Mouse (Mus musculus) intestine, postnatal 0 days (tissue): Measurements from ENCODE around the gene Uchl4. TPM values are rescaled to one million over a fixed set of nuclear protein-coding genes. Genes with fewer than 3 reads are reported as not detected.
A peak's percentile ranks its signal among the peaks of the same experiment; 100 is the strongest.
"Not testable (repeated sequence)": the region's sequence is repeated elsewhere in the genome, so short reads cannot be mapped to it uniquely, and the experiment has no call there.

ENCODE experiments used
- ATAC-seq: fragments of 200-750 bp; cut with Nextera tagmentation; 2 replicates; pipeline ENCODE4 v1.8.0; 2017; ENCODE audit warnings: mild to moderate bottlenecking, moderate TSS enrichment, moderate library complexity
- H3K27ac ChIP-seq: fragments of 300-500 bp; sonication (generic); 2 replicates; pipeline ENCODE4 v1.5.1; 2014; ENCODE audit warnings: mild to moderate bottlenecking, low read depth, low read length, moderate library complexity
- H3K27me3 ChIP-seq: fragments of 300-500 bp; sonication (generic); replicated peaks from 2 replicates; pipeline ENCODE4 v1.6.1; 2014; ENCODE audit warnings: low read length, mixed read lengths; ENCODE audit not compliant: control insufficient read depth, insufficient read depth
- H3K36me3 ChIP-seq: fragments of 300-500 bp; sonication (generic); 2 replicates; pipeline ENCODE4 v1.6.1; 2014; ENCODE audit warnings: mild to moderate bottlenecking, moderate library complexity; ENCODE audit not compliant: control insufficient read depth, insufficient read depth
- H3K4me1 ChIP-seq: fragments of 300-500 bp; sonication (generic); replicated peaks from 2 replicates; pipeline ENCODE4 v1.6.1; 2014; ENCODE audit warnings: antibody characterized with exemption, low read length, mixed read lengths; ENCODE audit not compliant: control insufficient read depth, insufficient read depth
- H3K4me2 ChIP-seq: fragments of 300-500 bp; sonication (generic); replicated peaks from 2 replicates; pipeline ENCODE4 v1.6.1; 2014; ENCODE audit warnings: low read depth, mild to moderate bottlenecking, moderate library complexity
- H3K4me3 ChIP-seq: fragments of 300-500 bp; sonication (generic); 2 replicates; pipeline ENCODE4 v1.5.1; 2014; ENCODE audit warnings: low read depth, low read length
- H3K9ac ChIP-seq: fragments of 300-500 bp; sonication (generic); 2 replicates; pipeline ENCODE4 v1.6.1; 2014; ENCODE audit warnings: mild to moderate bottlenecking, low read depth, low read length
- H3K9me3 ChIP-seq: fragments of 300-500 bp; sonication (generic); 2 replicates; pipeline ENCODE4 v1.6.1; 2016; ENCODE audit warnings: mixed run types; ENCODE audit not compliant: control insufficient read depth
- CTCF ChIP-seq: sonication (generic); IDR thresholded peaks from 2 replicates; pipeline ENCODE4 v1.5.1; 2016; ENCODE audit warnings: low read depth, mild to moderate bottlenecking, control low read depth, antibody characterized with exemption, moderate library complexity
- WGBS: fragments of 180-500 bp; shearing (Covaris S2); extraction: QIAGEN DNeasy Blood & Tissue Kit; methylation state at CpG from one replicate; pipeline ENCODE4 v1.1.7; 2014; 5-methylcytosine and 5-hydroxymethylcytosine counted together
- polyA plus RNA-seq: library from polyadenylated mRNA; unstranded; fragments of >200 nt; fragmentation: Nextera tagmentation; extraction: Ambion mirVana; gene quantifications from 2 replicates; pipeline ENCODE4 v1.2.1, GENCODE M21; 2015

The Uchl4 gene
- 1.8 and 2.0 TPM in 2 replicates for polyA plus RNA-seq

- no peak for ATAC-seq
- H3K4me3 ChIP-seq = no peak within 1 kb of the TSS
- H3K36me3 ChIP-seq = no peaks in the 10 kb centered on the region
- no peak within 1 kb of the TSS for H3K27ac ChIP-seq
- 79% methylated on average over 8 of the region's 8 CpGs for WGBS
- no peaks in the 10 kb centered on the region for H3K27me3 ChIP-seq
- TF ChIP-seq CTCF = no peak
- H3K9me3 ChIP-seq = no peaks in the 10 kb centered on the region
- H3K9ac ChIP-seq = no peak within 1 kb of the TSS
- no peak within 1 kb of the TSS for H3K4me2 ChIP-seq
- H3K4me1 ChIP-seq = peaks cover 4% of the 10 kb centered on the region; the same call in 1 of the 2 replicates
Observed at GRCm38 (mm10) chr9:64234768-64235435, at the start of gene Uchl4. Gene Uchl4, plus strand, starts transcription at chr9:64235201.

- WGBS = 76% methylated on average over 1 of the region's 1 CpGs
- TF ChIP-seq CTCF = no peak
- H3K27me3 ChIP-seq = no peaks in the 10 kb centered on the region
- no peak overlapping the region for H3K4me3 ChIP-seq
- H3K36me3 ChIP-seq = peaks cover 55% of the 10 kb centered on the region
- no peak overlapping the region for H3K9ac ChIP-seq
- H3K9me3 ChIP-seq = no peaks in the 10 kb centered on the region
- 0 out of 2 replicates have a peak, but pooled peaks cover 4% of the 10 kb centered on the region for H3K4me1 ChIP-seq
- no peak overlapping the region for H3K4me2 ChIP-seq
- H3K27ac ChIP-seq = no peak overlapping the region
- no peak for ATAC-seq
Observed at GRCm38 (mm10) chr9:64193879-64194278, 41.1 kb upstream of the Uchl4 start.

- Histone ChIP-seq H3K4me1 (peaks cover 4% of the 10 kb centered on the region; the same call in 1 of the 2 replicates), H3K9ac (no peak overlapping the region), H3K27me3 (no peaks in the 10 kb centered on the region), H3K4me2 (no peak overlapping the region), H3K9me3 (no peaks in the 10 kb centered on the region), H3K27ac (no peak overlapping the region), H3K36me3 (peaks cover 41% of the 10 kb centered on the region), H3K4me3 (no peak overlapping the region)
- 70% methylated on average over 4 of the region's 4 CpGs for WGBS
- TF ChIP-seq CTCF = no peak
- no peak for ATAC-seq
Observed at GRCm38 (mm10) chr9:64195554-64195953, 39.4 kb upstream of the Uchl4 start.

GRCm38 (mm10) chr9:64197524-64197923 lies 37.5 kb upstream of the Uchl4 start:
- Histone ChIP-seq H3K4me1 (peaks cover 4% of the 10 kb centered on the region; the same call in 1 of the 2 replicates), H3K4me3 (no peak overlapping the region), H3K9me3 (no peaks in the 10 kb centered on the region), H3K4me2 (no peak overlapping the region), H3K27me3 (no peaks in the 10 kb centered on the region), H3K9ac (no peak overlapping the region), H3K36me3 (peaks cover 26% of the 10 kb centered on the region), H3K27ac (no peak overlapping the region)
- WGBS = 79% methylated on average over 8 of the region's 8 CpGs
- ATAC-seq = no peak
- no peak for TF ChIP-seq CTCF

GRCm38 (mm10) chr9:64198068-64198762 lies 36.8 kb upstream of the Uchl4 start:
- ATAC-seq = no peak
- Histone ChIP-seq H3K36me3 (peaks cover 22% of the 10 kb centered on the region), H3K9me3 (no peaks in the 10 kb centered on the region), H3K9ac (no peak overlapping the region), H3K27me3 (no peaks in the 10 kb centered on the region), H3K4me1 (peaks cover 4% of the 10 kb centered on the region; the same call in 1 of the 2 replicates), H3K4me3 (no peak overlapping the region), H3K4me2 (no peak overlapping the region), H3K27ac (peak overlapping the region; percentile 75)
- TF ChIP-seq CTCF = no peak
- 81% methylated on average over 5 of the region's 5 CpGs for WGBS

- not testable (repeated sequence) for H3K9me3 ChIP-seq, H3K4me1 ChIP-seq, H3K27me3 ChIP-seq, H3K9ac ChIP-seq, H3K4me3 ChIP-seq, H3K4me2 ChIP-seq
- 46% methylated on average over 7 of the region's 7 CpGs for WGBS
- Histone ChIP-seq H3K27ac (peak overlapping the region; percentile 75), H3K36me3 (peaks cover 22% of the 10 kb centered on the region)
- peak; percentile 42; the same call in 1 of the 2 replicates for ATAC-seq
Observed at GRCm38 (mm10) chr9:64198763-64199418, 36.1 kb upstream of the Uchl4 start.
